Mouse (Mus musculus) G1E-ER4 (cell line): ENCODE data around the gene Bcl9. TPM values are rescaled to one million over a fixed set of nuclear protein-coding genes. Genes with fewer than 3 reads are reported as not detected.

Experiments used
- GATA1 ChIP-seq: IDR thresholded peaks from one replicate; pipeline ENCODE4 v1.8.0; 2012; ENCODE audit warnings: low read length, inconsistent platforms
- polyA plus RNA-seq: library from polyadenylated mRNA; stranded (reverse); fragments of >175 nt; gene quantifications from 2 replicates; pipeline ENCODE4 v1.2.3, GENCODE M21; 2012

Gene Bcl9
- 9.0 and 10.6 TPM in 2 replicates for polyA plus RNA-seq

DNA sequence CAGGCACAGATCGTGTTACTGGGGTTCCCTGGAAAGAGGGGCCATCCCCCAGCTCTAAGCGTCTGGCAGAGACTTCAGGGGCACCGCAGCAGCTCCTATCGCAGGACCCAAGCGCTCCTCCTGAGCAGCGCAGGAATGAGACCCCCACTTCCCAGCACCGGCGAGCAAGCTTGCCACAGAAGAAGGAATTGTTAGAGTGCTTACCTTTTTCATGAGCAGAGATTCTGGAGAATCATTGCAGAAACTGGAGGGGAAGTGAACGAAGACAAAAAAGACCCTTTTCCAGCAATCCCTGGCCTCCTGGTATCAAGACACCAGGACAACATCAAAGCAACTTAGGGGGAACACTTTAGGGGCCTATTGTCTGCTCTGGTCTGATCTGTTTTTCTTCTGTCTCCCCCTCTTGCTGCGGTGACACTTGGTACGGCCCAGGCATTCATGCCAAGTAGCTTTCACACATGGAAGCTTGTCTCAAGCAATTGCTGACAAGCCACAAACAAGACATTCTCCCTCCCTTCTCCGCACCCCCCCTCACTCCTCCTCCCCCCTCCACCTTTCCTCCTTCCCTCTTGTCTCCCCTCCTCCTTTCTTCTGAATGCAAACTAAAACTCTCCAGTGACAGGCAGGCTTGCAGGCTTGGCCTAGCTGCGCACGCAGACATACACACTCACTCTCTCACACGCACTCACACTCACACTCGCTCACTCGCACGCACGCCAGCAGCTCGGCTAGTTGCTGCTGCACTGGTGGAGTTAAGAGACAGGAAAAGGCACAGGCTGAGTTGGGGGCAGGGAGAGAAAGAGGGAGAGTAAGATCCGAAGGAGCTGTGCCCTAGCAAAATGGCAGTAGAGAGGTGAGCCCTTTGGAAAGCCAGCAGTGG is at the start of gene Bcl9:
Gene Bcl9 (minus strand): TSS at position 365 of the 880 bp plus-strand sequence.
- TF ChIP-seq GATA1 = no peak

DNA sequence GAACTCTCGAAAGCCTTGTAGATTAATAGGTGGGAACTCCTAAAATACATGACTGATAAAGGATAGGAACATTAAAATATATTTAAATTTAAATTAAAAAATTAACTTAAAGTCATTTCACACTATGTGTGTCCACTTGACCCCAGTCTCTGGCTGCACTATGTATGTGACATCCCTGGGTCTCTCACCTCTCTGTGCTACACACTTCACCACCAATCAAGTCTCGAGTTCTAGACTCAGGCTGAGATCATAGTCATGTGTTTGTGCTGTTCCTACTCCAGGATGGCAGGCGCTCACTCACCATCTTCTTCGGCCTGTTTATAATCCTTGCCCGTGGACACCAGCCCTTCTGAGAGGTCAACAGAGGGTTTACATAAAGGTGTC is 41.5 kb upstream of the Bcl9 start:
- TF ChIP-seq GATA1 = no peak

DNA sequence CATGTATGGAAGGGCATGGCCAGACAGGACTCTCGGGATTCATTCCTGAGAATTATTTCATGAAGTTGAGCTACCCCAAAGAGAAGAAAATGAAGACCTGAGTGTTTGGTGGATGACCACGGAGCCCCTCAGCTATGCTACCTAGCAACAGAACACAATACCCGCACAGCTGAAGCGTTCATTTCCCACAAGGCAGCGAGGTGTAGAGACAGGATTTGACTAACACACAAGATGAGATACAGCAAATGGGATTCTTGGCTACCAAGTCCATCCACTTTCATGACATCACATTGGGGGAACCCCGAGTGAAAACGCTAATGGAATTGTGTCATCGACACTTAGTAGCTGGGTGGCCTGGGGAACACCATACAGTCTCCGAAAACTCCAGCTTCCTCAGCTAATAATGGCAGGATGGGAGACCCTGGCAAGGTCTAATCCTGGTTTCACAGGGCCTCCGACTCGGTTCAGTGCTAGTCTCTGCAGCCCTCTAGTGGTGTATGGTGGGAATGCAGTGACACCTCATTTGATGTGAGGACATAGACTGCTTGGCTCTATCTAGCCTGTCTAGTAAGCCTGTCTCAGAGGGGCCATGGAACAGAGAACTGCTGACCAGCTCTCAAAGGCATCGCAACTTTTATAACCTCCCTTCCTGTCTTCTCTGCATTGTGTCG is 40.9 kb upstream of the Bcl9 start:
- no peak for TF ChIP-seq GATA1

DNA sequence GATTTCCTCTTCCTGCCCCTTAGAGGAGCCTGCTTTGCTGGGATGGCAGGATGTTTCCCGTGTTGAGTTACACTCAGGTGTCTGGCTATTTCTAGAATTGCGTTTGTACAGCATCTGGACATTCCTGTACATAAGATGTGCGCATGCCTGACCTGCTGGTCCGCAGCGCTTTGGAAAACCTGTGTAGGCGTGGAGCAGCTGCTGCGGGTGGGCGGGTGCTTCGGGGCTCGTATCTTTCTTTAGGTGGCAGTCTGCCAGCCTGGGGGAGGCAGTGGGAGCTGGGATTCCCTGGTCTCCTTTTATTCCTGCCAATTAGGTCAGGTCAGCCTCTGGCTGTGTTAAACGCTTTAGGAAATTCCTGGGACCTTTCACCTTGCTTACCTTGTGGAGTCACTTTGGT is 39.6 kb upstream of the Bcl9 start:
- TF ChIP-seq GATA1 = no peak

DNA sequence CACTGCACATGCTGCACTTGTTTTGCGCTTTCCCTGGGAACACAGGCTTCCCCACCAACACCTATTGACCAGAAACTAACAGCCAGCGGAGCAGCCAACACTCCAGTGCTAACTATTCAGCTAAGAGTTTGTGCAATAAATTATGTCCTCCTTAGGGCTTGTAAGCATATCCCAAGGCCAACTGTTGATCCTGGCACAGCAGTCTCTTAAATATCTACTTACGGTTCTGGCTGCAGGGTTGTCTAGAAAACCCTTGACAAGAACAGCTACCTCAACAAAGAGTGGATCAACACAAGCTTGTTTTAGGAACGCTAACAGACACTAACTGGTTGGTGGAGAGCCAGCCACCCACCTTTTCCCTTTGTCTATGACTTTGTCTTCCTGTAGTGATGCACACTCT is 38.6 kb upstream of the Bcl9 start:
- TF ChIP-seq GATA1 = no peak

DNA sequence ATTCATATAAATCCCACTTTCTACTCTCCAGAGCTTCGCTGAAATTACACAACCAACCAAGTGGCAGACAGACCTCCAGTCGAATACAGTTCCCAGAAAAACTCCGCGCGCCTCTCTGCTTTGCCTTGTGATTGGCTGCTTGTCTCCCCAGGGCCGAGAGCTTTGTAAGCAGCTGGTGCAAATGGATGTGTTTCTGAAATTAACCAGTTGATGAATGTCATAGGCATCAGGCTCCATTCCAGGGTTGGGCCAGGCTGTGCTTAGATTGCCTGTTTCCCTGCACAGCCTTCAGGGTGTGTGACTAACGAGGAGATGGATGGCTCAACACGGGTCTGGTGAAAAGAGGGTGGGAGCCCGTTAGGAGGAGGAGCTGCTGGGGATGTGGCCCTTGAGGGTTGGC is 36.9 kb upstream of the Bcl9 start:
- TF ChIP-seq GATA1 = no peak

DNA sequence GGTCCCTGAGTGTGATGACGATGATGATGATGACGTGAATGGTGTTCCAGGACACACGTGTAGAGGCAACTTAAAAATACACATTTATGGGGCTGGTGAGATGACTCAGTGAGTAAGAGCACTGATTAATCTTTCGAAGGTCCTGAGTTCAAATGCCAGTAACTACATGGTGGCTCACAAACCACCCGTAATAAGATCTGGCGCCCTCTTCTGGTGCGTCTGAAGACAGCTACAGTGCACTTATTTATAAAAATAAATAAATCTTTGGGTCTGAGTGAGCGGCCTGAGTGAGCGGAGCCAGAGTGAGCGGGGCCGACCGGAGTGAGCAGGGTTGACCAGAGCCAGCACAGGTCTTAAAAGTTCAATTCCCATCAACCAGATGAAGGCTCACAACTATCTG is 34.5 kb upstream of the Bcl9 start:
- TF ChIP-seq GATA1 = no peak

DNA sequence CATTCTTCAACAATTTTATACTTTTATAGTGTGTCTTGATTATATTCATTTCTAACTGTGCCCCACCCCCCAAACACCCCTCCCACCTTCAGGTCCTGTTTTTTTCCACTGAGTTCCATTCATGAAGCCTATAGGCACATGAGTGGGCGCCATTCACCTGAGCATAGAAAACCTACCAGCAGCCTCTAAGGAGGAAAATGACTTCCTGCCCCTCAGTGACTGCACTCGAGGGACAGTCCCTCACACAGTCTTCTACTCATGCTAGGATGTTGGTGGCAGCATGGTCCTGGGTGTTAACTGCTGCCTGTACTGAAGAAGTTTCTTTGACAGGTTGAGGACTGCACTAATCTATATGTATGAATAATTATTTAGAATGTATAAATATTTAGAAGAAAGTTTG is 30.1 kb upstream of the Bcl9 start:
- no peak for TF ChIP-seq GATA1

DNA sequence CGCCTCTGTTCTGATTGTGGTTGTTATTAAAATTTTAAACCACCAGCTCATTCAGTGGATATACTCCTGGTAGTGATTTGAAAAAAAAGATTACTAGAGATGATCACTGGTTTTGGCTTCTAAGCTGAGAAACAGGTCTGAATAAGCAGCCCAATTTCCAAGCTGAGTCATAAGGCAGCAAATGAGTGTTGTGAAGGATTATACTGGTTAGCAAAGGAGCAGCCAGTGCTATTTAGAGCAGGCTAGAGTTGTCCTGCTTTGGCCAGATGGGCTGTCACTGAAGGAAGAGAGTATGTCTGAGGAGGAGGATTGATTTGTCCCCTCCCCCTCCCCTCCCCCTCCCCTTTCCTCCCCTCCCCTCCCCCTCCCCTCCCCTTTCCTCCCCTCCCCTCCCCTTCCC is 29.6 kb upstream of the Bcl9 start:
- no peak for TF ChIP-seq GATA1

DNA sequence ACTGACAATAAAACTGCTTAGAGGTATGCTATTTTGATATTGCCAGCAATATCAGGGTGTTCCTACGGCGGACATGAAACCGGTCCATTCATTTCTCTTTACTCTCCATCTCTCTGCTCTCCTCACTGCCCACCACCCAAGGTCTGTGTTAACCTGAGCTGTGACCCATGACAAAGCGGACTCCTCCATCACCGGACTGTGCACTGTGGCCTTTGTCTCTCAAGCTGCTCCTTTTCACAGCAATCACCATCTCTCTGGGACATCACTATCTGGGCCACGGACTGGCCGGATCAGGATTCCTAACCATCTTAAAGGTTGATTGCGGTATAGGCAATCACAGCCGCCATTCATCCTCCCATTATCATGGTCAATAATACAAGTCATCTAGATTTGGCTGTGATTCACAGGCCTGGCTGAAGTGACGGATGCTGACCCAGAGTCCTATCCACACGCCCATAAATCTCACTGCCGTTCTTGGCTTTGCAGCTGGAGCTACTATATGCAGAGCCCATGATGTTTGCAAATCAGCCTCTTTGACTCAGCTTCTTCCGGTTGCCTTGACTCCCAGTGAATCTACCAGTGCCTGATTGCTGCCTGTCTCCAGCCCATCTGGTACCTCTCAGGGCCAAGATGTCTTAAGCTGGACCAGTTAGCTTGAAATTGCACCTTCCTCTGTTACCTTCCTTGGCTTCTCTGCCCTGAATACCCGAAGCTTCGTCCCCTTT is 28.1 kb upstream of the Bcl9 start:
- no peak for TF ChIP-seq GATA1

DNA sequence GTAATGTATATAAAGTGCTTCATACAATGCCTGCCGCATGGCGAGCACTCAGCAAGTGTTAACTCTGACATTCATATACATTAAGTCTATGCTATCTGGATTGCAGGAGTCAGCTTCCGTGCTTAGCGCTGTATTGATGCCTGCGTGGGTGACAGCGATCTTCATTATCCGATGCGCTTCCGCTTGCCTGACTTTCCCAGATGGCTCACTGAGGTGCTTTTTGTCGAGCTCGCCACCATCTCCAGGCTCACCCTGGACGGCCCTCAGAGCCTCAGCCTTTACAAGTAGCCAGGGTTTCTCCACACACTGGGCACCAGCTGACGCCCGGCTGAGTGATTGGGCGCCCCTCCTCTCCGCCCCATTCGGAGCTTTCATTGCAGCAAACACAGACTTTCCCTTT is 26.3 kb upstream of the Bcl9 start:
- no peak for TF ChIP-seq GATA1

DNA sequence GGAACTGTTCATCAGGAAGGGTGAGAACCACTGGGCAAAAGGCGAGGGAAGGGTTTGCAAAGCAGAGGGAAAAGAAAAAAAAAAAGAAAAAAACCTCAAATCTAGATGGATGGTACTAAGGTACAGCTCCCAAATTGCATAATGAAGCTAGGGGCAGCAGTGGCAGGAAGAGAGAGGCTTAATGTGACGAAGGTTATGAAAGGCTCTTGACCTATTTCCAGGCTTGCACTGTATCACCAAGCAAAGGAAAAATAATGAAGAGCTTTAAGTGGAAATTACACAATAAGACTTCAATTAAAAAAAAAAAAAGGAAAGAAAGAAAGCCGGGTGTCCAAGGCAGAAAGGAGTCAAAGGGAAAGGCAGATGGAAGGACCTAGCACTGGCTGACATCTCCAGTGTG is 19.6 kb upstream of the Bcl9 start:
- TF ChIP-seq GATA1 = no peak

DNA sequence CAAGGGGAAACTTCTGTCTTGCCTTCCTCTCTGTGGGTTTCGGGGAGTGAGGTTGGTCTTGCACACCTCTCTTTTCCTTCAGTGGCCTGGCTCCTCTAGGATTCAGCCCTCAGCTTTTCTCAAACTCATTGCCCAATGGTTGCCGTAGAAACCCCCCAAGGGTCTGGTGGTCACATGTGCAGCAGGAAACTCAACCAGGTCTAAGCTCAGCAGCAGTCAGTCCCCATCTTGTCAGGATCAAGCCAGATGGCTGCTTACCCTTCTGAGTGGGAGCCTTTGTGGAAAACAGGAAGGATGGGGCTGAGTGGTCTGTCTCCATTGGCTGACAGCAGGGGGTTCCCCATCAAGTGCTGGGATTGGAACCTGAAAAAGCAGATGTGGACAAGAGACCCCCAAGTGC is 15.7 kb upstream of the Bcl9 start:
- no peak for TF ChIP-seq GATA1

DNA sequence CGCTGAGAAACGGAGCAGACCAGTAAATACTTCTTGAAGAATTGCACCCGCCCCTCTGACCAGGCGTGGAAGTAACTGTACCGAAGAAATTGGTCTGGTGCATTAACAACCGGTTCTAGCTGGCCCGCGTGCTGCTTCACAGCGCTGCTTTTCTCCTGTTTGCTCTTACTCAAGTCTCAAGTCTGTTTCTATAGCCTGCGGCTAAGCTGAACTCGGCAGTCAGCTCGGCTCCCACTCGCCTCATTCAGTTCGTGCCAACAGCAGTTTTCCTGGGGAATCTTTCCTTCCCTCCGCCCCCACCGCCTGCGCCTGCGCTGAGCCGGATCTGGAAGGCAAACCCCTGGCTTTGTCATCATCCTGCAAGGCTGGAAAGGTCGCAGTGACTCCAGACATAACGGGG is 14.3 kb upstream of the Bcl9 start:
- no peak for TF ChIP-seq GATA1

DNA sequence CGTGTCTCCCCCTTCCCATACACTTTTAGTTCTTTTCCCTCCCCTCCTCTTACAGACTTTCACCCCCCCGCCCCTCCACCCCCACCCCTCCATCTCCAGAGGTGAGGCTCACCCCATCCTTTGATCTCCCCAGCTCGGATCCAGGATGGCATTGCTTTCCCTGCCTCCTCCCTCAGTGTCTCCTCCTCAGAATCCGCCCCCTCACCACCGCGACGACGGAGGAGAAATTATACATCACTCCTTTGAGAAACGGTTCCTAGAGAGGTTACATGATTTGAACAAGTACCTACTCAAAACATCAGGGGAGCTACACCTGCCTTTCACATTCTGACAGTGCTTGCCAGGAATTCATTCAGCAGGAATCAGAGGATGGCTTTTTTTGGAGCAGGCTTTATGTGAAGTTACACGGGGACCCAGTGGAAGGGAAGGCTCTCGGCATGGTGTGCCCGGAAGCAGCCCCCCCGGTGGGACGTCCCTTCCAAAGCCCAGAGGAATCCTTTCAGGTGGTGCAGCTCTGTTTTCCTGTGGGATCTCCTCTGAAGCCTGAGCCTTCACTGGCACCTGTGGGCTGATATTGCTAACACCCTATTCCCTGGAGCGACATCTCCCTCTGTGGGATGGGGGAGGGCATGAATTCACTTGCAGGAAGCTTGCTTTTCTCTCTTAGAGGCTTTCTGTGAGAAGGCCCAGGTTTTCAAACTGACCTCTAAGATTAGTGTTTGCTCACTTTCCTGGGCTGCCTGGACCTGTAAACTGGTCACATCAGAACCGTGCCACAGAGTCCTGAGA is 12.2 kb upstream of the Bcl9 start:
- TF ChIP-seq GATA1 = no peak

DNA sequence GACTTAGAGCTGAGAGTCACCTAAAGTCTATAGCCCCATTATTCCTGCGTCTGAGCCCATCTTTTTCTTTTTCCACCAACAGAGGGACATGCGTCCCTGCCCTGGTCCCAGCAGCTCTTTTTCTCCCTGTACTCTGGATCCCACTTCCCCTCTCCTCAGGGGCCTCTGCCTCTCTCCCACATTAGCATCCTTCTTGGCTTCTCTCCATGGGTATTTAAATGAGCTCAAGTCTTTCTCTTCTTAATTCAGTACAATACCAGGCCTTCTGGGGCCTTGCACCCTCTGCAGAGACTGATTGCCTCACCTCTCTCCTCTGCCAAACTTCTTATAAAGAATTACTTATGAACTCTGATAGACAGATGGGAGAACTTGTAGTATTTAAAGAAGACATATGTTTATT is 10.7 kb upstream of the Bcl9 start:
- no peak for TF ChIP-seq GATA1
